Mouse (Mus musculus): ENCODE data around the gene Gnai3. TPM values are rescaled to one million over a fixed set of nuclear protein-coding genes. Genes with fewer than 3 reads are reported as not detected.

Gnai3 gene
- 63.4 and 66.5 TPM in 2 replicates for polyA plus RNA-seq (2015; fragmentation: Nextera tagmentation; extraction: Ambion mirVana)

DNA sequence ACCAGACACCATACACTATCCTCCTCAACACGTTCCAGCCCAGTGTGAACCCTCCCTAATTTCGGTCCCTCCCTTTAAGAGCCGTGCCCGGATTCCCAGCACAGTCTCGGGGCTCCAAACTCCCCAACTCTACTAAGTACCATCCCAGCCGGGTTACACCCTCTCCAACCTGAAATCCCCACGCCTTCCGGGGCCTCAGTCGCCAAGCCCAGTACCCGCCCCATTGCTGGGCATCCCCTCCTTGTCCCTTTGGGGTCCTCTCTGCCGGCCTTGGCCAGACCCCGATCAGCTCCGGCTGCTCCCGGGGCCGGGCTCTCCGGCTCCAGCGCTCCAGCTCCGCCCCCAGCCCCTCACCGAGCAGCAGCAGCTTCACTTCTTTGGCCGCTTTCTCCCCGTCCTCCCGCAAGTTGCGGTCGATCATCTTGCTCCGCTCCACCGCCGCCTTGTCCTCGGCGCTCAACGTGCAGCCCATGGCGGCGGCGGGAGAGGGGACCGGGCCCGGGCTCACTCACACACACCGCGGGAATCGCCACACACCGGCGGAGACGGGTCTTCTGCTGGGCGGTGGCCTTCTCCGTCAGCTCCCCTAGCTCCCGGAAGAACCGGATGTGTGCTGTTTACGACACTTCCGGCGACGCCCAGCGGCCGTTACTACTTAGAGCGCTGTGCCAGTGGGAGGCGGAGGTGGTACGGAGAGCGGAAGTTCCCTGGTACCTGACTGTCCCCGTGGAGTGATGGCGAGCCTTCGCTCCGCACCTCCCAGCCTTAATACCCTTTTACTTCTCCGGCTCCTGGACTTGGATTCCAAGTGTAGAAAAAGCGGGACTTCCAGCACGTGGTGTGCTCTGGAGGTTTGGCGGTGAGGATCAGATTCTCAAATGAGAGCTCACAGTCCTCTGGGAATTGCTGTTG lies at the start of gene Gnai3:
Gene Gnai3 (minus strand): TSS at position 613 of the 912 bp plus-strand sequence.
- WGBS (ENCODE audit: insufficient replicate concordance) = under 1% methylated on average over 63 of the region's 63 CpGs
- no peaks in the 10 kb centered on the region for H3K9me3 ChIP-seq (replicated peaks)

DNA sequence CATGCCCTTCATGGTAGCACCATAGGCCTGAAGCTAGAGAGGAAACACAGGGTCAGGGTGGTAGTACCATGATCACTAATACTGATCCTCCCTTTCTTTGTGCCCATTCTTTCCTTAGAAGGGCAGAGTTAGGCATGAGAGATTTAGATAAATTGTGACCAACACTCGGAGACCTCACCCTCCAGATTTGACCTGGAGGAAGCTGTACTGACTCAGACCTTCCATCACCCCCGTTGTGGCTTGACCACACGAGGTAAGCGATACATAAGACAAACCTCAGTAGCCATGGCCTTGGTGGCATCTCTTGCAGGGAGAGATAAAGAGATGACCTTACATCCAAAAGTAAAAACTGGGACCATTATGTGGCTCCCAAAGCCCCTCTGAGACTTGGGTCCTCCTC lies 49.3 kb upstream of the Gnai3 start:
- Histone ChIP-seq H3K4me3 (replicated peaks) (no peak overlapping the region), H3K4me2 (no peak overlapping the region), H3K9ac (no peak overlapping the region), H3K36me3 (replicated peaks) (no peaks in the 10 kb centered on the region), H3K27me3 (no peaks in the 10 kb centered on the region), H3K9me3 (replicated peaks) (no peaks in the 10 kb centered on the region), H3K27ac (replicated peaks) (no peak overlapping the region), H3K4me1 (replicated peaks) (peaks cover 32% of the 10 kb centered on the region)
- no peak for ATAC-seq (ENCODE audit: insufficient read depth)
- 55% methylated on average over 4 of the region's 4 CpGs for WGBS (ENCODE audit: insufficient replicate concordance)

More for the DNA sequence above, at the start of gene Gnai3:
- Histone ChIP-seq H3K4me1 (replicated peaks) (peaks cover 56% of the 10 kb centered on the region), H3K27ac (replicated peaks) (peak within 1 kb of the TSS; percentile 98), H3K36me3 (replicated peaks) (peaks cover 18% of the 10 kb centered on the region), H3K27me3 (no peaks in the 10 kb centered on the region), H3K4me3 (replicated peaks) (peak within 1 kb of the TSS; percentile 87), H3K4me2 (peak within 1 kb of the TSS; percentile 91), H3K9ac (peak within 1 kb of the TSS; percentile 91)
- ATAC-seq (ENCODE audit: insufficient read depth) = peak; percentile 96

DNA sequence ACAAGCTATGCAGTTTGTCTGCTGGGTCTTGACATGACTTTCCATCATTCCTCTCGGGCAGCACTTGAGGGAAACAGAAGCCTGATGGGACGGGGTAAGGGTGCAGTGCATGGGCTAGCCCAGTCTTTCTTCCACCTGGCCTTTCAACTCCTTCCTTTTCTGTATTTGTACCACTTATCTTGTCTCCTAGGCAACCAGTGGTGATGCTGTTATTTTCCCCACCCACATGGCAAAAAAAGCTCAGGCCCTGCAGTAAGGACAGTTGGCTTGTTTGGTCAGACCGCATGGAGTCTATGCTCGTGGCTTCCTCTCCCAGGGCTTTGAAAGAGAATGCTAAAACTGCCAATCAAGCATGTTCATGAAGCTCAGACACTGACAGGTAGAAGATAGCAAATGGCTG lies 47.7 kb upstream of the Gnai3 start:
- peaks cover 18% of the 10 kb centered on the region for H3K4me1 ChIP-seq (replicated peaks)
- peaks cover 4% of the 10 kb centered on the region; the same call in 1 of the 2 replicates for H3K27me3 ChIP-seq
- no peaks in the 10 kb centered on the region for H3K9me3 ChIP-seq (replicated peaks)
- no peak overlapping the region for H3K27ac ChIP-seq (replicated peaks)
- no peak overlapping the region for H3K4me2 ChIP-seq
- no peak overlapping the region for H3K9ac ChIP-seq
- H3K4me3 ChIP-seq (replicated peaks) = no peak overlapping the region
- ATAC-seq (ENCODE audit: insufficient read depth) = no peak
- no peaks in the 10 kb centered on the region for H3K36me3 ChIP-seq (replicated peaks)
- WGBS (ENCODE audit: insufficient replicate concordance) = 52% methylated on average over 4 of the region's 4 CpGs

DNA sequence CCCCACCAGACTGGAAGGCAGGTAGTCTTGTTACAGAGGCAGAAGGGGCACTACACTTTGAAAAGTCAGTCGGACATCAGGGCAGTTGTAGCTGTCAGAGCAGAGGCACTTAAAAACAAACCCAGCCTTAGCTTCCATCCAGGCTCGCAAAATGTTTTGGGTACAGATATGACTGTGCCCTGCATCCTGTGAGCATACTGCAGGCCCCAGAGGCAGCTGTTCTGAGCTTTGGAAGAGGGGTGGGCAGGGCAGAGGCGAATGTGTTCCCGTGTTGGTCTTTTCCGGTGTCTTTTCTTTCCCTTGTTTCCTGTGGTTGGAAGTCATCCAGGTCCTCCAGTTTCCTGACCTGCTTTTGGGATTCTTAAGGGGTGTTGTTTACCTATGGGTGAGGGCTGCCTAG lies 44.0 kb upstream of the Gnai3 start:
- Histone ChIP-seq H3K9ac (no peak overlapping the region), H3K27me3 (peaks cover 42% of the 10 kb centered on the region), H3K9me3 (replicated peaks) (no peaks in the 10 kb centered on the region), H3K4me3 (replicated peaks) (no peak overlapping the region), H3K27ac (replicated peaks) (no peak overlapping the region), H3K36me3 (replicated peaks) (no peaks in the 10 kb centered on the region), H3K4me2 (no peak overlapping the region), H3K4me1 (replicated peaks) (peaks cover 15% of the 10 kb centered on the region)
- no peak for ATAC-seq (ENCODE audit: insufficient read depth)
- WGBS (ENCODE audit: insufficient replicate concordance) = 37% methylated on average over 5 of the region's 5 CpGs

DNA sequence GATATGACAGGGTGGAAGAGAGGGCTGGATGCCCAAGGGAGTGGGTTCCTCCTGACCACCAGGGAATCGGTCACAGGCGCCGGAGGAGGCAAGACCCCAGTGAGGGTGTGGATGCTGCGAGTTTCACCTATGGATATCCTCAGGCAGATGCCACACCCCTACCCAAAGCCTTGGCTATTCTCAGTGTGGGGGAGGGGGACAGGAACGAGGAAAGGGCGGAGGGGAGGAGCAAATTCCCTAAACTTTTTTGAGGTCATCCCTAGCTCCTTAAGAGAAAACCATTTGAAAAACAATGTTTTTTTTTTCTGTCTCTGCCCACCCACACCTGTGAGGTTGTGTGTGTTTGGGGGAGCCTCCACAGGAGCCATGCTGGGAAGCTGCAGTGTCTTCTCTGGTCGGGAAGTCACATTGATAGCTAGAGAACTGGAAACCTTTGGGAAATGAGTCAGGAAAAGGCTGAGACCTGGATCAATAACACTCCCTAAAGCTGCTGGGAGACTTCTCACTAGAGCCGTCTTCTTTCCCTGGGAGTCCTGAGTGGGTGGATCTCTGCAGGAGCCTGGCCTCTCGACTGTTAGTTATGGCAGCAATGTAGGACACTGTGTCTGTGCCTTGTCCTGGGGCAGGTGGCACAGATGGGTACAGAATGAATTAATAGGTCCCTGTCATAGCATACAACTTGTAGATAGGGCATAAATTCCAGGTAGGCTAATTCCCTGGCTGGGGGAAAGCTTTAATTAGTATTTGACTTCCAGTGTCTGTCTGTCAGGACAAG lies 43.0 kb upstream of the Gnai3 start:
- H3K27me3 ChIP-seq = peaks cover 52% of the 10 kb centered on the region
- H3K4me2 ChIP-seq = no peak overlapping the region
- H3K4me1 ChIP-seq (replicated peaks) = peaks cover 15% of the 10 kb centered on the region
- no peak for ATAC-seq (ENCODE audit: insufficient read depth)
- no peak overlapping the region for H3K4me3 ChIP-seq (replicated peaks)
- no peak overlapping the region for H3K27ac ChIP-seq (replicated peaks)
- WGBS (ENCODE audit: insufficient replicate concordance) = 62% methylated on average over 9 of the region's 9 CpGs
- H3K9ac ChIP-seq = no peak overlapping the region
- H3K36me3 ChIP-seq (replicated peaks) = no peaks in the 10 kb centered on the region
- H3K9me3 ChIP-seq (replicated peaks) = no peaks in the 10 kb centered on the region

DNA sequence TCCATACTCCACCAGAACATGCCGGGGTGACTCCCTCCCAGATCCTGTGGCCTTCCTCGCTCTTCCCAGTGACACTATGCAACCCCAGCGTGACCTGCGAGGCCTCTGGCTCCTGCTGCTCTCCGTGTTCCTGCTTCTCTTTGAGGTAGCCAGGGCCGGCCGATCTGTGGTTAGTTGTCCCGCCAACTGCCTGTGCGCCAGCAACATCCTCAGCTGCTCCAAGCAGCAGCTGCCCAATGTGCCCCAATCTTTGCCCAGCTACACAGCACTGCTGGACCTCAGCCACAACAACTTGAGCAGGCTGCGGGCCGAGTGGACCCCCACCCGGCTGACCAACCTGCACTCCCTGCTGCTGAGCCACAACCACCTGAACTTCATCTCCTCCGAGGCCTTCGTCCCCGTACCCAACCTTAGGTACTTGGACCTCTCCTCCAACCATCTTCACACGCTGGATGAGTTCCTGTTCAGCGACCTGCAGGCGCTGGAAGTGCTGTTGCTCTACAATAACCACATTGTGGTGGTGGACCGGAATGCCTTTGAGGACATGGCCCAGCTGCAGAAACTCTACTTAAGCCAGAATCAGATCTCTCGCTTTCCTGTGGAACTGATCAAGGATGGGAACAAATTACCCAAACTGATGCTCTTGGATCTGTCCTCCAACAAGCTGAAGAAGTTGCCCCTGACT lies 41.3 kb upstream of the Gnai3 start:
- peak overlapping the region; percentile 88 for H3K4me2 ChIP-seq
- H3K9me3 ChIP-seq (replicated peaks) = no peaks in the 10 kb centered on the region
- no peak overlapping the region for H3K27ac ChIP-seq (replicated peaks)
- no peaks in the 10 kb centered on the region for H3K36me3 ChIP-seq (replicated peaks)
- H3K4me1 ChIP-seq (replicated peaks) = peaks cover 15% of the 10 kb centered on the region
- no peak overlapping the region for H3K9ac ChIP-seq
- ATAC-seq (ENCODE audit: insufficient read depth) = no peak
- peak overlapping the region; percentile 66; the same call in 1 of the 2 replicates for H3K4me3 ChIP-seq (replicated peaks)
- H3K27me3 ChIP-seq = peaks cover 62% of the 10 kb centered on the region
- WGBS (ENCODE audit: insufficient replicate concordance) = 47% methylated on average over 20 of the region's 20 CpGs

DNA sequence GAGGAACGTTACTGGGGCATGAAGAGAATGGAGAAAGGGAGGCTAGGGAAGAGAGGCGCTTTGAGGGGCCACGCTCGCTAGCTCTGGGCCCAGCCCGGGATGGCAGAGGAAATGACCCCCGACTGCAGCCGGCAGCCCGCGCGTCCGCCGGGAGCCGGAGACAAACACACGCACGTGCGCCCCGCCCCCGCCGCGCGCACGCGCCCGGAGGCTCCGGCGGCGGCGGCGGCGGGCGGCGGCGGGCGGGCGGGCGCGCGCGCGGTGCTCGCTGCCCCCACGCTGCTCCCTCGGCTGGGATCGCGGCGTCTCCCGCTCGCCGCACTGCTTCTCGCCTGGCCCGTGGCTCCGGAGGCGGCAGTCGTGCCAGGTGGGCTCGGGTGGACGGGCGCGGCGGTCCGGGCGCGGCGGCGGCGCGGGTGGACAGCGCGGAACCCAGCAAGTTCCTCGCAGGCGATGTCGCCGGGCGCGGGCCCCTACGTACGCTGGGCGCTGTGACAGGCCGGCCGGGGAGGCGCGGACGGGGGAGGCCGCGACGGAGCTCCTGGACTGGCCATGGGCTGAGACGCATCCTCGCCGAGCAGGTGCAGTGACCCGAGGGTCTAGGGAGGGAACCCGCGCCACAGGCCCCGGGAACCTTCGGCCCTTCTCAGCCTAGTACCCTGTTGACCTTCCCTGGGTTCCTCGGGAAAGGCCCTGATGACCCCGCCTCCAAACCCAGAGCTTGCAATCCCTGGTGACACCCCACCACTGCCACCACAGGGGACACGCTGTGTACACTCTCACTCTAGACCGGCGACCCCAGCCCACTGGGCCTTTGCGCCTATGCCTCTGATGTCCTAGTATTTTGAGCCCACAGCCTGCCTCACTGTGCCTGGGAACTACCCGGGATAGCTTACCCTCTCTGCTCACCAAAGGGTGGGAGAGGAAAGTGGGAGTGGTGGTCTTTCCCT lies 40.4 kb upstream of the Gnai3 start, which contains the start of gene Amigo1:
Gene Amigo1 (plus strand): TSS at position 238 of the 950 bp plus-strand sequence.
- H3K27me3 ChIP-seq = peaks cover 62% of the 10 kb centered on the region

DNA sequence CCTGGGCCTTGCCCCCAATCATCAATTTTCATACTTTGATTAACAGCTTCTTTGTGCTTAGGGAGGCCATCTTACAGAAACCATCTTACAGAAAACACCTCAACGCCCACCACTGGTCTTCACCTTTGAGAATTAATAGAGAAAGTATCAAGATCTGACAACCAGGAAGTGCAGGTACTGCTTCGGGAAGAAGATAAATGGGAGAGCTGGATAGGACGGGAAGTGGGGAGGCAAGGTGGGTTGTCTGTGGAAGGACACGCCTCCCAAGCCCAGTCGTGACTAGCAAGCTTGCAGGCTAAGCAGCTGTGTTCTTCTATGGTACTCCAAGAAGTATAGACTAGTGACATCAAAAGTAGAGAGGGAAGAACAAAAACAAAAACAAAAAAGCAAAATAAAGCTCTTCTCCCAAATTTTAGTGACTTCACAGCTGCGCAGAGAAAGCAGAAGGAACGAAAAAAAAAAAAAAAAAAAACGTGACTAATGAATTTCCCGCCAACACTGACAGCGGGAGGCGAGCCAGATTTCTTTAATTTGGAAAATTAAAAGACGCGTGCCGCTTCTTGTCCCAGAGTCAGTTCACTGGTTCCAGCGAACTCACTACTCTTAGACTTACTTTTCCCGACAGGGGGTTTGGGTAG lies 39.6 kb upstream of the Gnai3 start:
- peak overlapping the region; percentile 88 for H3K4me2 ChIP-seq
- H3K27me3 ChIP-seq = peaks cover 62% of the 10 kb centered on the region
- no peaks in the 10 kb centered on the region for H3K36me3 ChIP-seq (replicated peaks)
- 2% methylated on average over 16 of the region's 16 CpGs for WGBS (ENCODE audit: insufficient replicate concordance)
- peak overlapping the region; percentile 66 for H3K4me3 ChIP-seq (replicated peaks)
- H3K4me1 ChIP-seq (replicated peaks) = peaks cover 15% of the 10 kb centered on the region
- no peak for ATAC-seq (ENCODE audit: insufficient read depth)
- no peaks in the 10 kb centered on the region for H3K9me3 ChIP-seq (replicated peaks)
- H3K27ac ChIP-seq (replicated peaks) = no peak overlapping the region
- no peak overlapping the region for H3K9ac ChIP-seq

More for the DNA sequence above, 40.4 kb upstream of the Gnai3 start, which contains the start of gene Amigo1:
- Histone ChIP-seq H3K4me1 (replicated peaks) (peaks cover 15% of the 10 kb centered on the region), H3K27ac (replicated peaks) (no peak within 1 kb of the TSS), H3K9ac (peak within 1 kb of the TSS; percentile 45; the same call in 1 of the 2 replicates), H3K4me2 (peak within 1 kb of the TSS; percentile 88), H3K4me3 (replicated peaks) (peak within 1 kb of the TSS; percentile 66), H3K36me3 (replicated peaks) (no peaks in the 10 kb centered on the region), H3K9me3 (replicated peaks) (no peaks in the 10 kb centered on the region)
- WGBS (ENCODE audit: insufficient replicate concordance) = 3% methylated on average over 41 of the region's 100 CpGs
- ATAC-seq (ENCODE audit: insufficient read depth) = peak; percentile 56

DNA sequence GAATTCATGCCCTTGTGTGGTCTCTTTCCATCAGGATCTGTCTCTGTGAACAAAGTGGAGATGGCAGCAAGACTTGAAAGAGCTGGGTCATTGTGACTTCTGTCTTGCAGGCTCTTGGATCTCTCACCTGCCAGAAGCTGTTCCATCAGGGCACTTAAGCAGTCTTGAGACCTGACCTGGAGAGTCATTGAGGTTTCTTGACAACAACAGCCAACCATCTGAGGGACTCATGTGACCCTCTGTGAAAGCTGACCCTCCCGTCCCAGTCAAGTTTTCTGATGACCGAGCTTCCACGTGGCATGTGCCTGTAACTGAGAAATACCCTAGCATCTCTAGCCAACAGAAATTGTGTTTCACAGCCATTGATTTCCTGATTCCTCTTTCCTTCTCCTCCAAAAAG lies 38.8 kb upstream of the Gnai3 start:
- no peaks in the 10 kb centered on the region for H3K36me3 ChIP-seq (replicated peaks)
- no peak overlapping the region for H3K4me3 ChIP-seq (replicated peaks)
- peaks cover 15% of the 10 kb centered on the region for H3K4me1 ChIP-seq (replicated peaks)
- WGBS (ENCODE audit: insufficient replicate concordance) = 56% methylated on average over 3 of the region's 3 CpGs
- no peaks in the 10 kb centered on the region for H3K9me3 ChIP-seq (replicated peaks)
- no peak overlapping the region for H3K9ac ChIP-seq
- peaks cover 62% of the 10 kb centered on the region for H3K27me3 ChIP-seq
- no peak overlapping the region for H3K27ac ChIP-seq (replicated peaks)
- no peak overlapping the region for H3K4me2 ChIP-seq
- ATAC-seq (ENCODE audit: insufficient read depth) = no peak

All from liver, embryonic 15.5 days (tissue).